Mouse (Mus musculus): ENCODE data around the gene Irf5. TPM values are rescaled to one million over a fixed set of nuclear protein-coding genes. Genes with fewer than 3 reads are reported as not detected.

Gene Irf5
- polyA plus RNA-seq, 1 experiment from 2014 or later: 3.7 TPM

DNA sequence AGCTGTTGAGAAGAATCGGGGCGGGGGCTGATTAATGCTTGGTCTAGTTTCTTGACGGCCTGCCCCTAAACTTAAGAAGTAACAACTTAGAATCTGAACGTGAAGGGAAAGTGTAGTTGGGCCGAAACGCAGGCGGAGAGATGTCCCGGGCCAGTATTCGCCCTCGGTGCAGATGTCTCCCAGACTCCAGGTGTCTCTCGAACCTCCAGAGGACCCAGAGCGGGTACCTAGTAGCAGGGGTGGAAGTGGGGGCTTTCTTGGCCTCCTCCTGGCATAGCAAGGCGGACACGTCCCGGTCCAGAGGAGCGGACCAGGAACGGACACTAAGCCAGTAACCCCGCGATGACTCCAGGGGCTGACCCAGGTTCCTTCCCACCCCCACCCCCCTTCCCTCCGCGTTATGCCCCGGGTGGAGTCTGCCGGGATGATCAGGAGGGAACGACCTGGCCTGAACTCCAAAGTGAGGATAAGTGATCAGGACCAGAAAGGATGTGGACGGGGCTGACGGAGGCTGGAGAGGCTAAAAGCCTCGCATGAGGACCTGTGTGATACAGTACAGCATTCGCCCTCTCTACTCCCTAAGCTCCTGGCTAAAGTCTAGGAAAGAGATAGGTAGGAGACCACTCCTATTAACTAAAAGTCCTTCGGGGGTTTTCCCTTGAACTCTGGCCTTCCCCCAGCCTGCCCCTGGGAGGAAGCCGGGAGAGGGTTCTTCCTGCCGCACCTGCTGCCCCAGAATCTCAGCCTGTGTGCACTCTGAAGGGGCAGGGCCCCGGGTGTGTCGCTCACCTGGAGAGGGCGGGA lies 1.1 kb downstream of the Irf5 start:
- H3K4me2 ChIP-seq: peak overlapping the region; percentile 99
- no peaks in the 10 kb centered on the region for H3K9me3 ChIP-seq (ENCODE audit: low read depth, low read length)
- 4% methylated on average over 34 of the region's 34 CpGs for WGBS
- ATAC-seq (ENCODE audit: insufficient read depth) (no peak), DNase-seq (no peak)
- TF ChIP-seq CTCF (IDR thresholded peaks at IDR 0.05; ENCODE audit: low read depth): no peak
- no peak overlapping the region for H3K27ac ChIP-seq (ENCODE audit: low read depth)
- H3K27me3 ChIP-seq (ENCODE audit: insufficient read depth, low read length): peaks cover 43% of the 10 kb centered on the region
- no peaks in the 10 kb centered on the region for H3K36me3 ChIP-seq (ENCODE audit: insufficient read depth)
- peak overlapping the region; percentile 50; the same call in 1 of the 2 replicates for H3K9ac ChIP-seq
- peaks cover 9% of the 10 kb centered on the region; the same call in 1 of the 2 replicates for H3K4me1 ChIP-seq (ENCODE audit: insufficient read depth)
- peak overlapping the region; percentile 59 for H3K4me3 ChIP-seq (ENCODE audit: low read depth, low read length)

DNA sequence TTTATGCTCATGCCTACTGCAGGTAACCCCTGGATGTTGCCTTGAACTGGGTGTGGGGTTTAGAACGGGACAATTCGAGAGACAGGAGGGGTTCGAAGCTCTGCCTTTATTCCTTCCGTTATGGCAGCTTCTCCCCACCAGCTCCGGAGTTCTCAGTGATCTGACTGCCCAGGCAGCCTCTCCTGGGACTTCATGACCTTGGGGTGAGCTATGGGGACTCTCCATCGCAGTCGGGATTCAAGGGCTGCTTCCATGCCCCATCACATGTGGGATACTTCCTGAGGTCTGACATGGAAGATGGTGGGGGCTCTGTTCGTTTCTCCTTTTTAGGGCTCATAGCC lies 1.7 kb downstream of the Irf5 start:
- Histone ChIP-seq H3K27me3 (ENCODE audit: insufficient read depth, low read length) (peaks cover 43% of the 10 kb centered on the region), H3K4me3 (ENCODE audit: low read depth, low read length) (peak overlapping the region; percentile 59), H3K4me1 (ENCODE audit: insufficient read depth) (peaks cover 9% of the 10 kb centered on the region; the same call in 1 of the 2 replicates), H3K4me2 (peak overlapping the region; percentile 99), H3K9ac (no peak overlapping the region), H3K9me3 (ENCODE audit: low read depth, low read length) (no peaks in the 10 kb centered on the region), H3K36me3 (ENCODE audit: insufficient read depth) (no peaks in the 10 kb centered on the region), H3K27ac (ENCODE audit: low read depth) (no peak overlapping the region)
- ATAC-seq (ENCODE audit: insufficient read depth): no peak
- no peak for DNase-seq
- WGBS: 15% methylated on average over 8 of the region's 8 CpGs
- TF ChIP-seq CTCF (IDR thresholded peaks at IDR 0.05; ENCODE audit: low read depth): no peak

DNA sequence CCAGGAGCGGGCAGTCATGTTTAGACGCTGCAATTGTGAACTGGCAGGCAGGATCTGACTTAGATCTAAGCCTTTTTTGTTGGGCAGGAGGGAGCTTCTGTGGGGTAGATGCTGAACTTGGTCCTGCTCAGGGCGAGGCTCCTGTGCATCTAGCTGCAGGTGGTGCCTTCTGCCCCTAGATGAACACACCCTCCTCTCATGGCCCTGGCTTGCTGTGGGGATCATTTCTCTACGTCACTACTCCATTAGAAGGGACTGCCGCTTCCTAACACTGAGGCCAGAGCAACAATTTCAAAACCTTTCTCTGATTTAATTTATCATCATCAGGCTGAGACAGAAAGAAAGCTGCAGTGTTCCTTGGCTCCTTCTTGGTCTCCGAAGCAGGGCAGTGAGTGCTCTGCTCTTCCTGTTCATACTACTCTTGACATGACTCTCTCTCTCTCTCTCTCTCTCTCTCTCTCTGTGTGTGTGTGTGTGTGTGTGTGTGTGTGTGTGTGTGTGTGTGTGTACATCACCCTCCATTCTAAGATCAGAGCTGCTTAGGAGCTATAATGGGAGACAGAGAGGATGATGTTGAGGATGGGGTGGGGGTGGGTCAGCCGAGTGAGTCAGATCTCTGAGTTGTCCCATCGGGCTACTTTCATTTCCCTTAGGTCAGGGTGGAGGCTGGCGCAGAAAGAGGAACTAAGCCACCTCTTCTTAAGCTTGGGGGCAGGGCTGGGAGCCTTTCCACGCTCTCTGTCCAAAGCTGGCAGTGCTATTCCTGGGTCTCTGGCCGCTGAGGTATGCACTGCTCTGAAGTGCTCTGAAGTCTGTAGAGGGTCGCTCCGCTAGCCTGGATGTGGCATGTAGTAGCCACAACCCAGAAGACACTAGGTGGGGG lies 2.4 kb downstream of the Irf5 start:
- Histone ChIP-seq H3K27me3 (ENCODE audit: insufficient read depth, low read length) (peaks cover 43% of the 10 kb centered on the region), H3K9ac (no peak overlapping the region), H3K9me3 (ENCODE audit: low read depth, low read length) (no peaks in the 10 kb centered on the region), H3K4me1 (ENCODE audit: insufficient read depth) (peaks cover 7% of the 10 kb centered on the region; the same call in 1 of the 2 replicates), H3K27ac (ENCODE audit: low read depth) (no peak overlapping the region), H3K36me3 (ENCODE audit: insufficient read depth) (no peaks in the 10 kb centered on the region), H3K4me3 (ENCODE audit: low read depth, low read length) (no peak overlapping the region), H3K4me2 (peak overlapping the region; percentile 99; the same call in 1 of the 2 replicates)
- no peak for ATAC-seq (ENCODE audit: insufficient read depth)
- 25% methylated on average over 13 of the region's 13 CpGs for WGBS
- TF ChIP-seq CTCF (IDR thresholded peaks at IDR 0.05; ENCODE audit: low read depth): no peak
- DNase-seq: peak; percentile 19

DNA sequence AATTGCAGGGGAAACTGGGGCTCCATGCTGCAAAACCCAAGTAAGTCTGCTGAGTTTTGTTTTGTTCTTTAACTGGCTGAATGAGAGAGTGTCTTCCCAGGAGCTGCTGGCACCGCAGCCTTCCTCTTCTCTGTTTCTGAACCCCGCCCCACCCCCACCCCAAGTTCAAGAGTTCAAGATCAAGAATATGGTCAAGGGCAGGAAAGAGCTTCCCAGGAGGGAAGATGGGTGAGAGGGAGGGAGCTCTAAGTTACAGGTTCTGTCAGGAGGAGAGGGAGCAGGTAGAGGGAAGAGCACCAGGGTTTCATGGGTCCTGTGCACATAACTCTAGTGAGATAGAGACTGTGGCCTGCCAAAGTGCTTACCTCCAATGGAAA lies 3.0 kb downstream of the Irf5 start:
- H3K4me1 ChIP-seq (ENCODE audit: insufficient read depth): peaks cover 5% of the 10 kb centered on the region; the same call in 1 of the 2 replicates
- peaks cover 43% of the 10 kb centered on the region for H3K27me3 ChIP-seq (ENCODE audit: insufficient read depth, low read length)
- H3K27ac ChIP-seq (ENCODE audit: low read depth): no peak overlapping the region
- no peak for TF ChIP-seq CTCF (IDR thresholded peaks at IDR 0.05; ENCODE audit: low read depth)
- ATAC-seq (ENCODE audit: insufficient read depth): no peak
- H3K9ac ChIP-seq: no peak overlapping the region
- H3K4me3 ChIP-seq (ENCODE audit: low read depth, low read length): no peak overlapping the region
- H3K4me2 ChIP-seq: peak overlapping the region; percentile 20; the same call in 1 of the 2 replicates
- H3K9me3 ChIP-seq (ENCODE audit: low read depth, low read length): no peaks in the 10 kb centered on the region
- H3K36me3 ChIP-seq (ENCODE audit: insufficient read depth): no peaks in the 10 kb centered on the region
- 30% methylated on average over 2 of the region's 2 CpGs for WGBS
- DNase-seq: no peak

DNA sequence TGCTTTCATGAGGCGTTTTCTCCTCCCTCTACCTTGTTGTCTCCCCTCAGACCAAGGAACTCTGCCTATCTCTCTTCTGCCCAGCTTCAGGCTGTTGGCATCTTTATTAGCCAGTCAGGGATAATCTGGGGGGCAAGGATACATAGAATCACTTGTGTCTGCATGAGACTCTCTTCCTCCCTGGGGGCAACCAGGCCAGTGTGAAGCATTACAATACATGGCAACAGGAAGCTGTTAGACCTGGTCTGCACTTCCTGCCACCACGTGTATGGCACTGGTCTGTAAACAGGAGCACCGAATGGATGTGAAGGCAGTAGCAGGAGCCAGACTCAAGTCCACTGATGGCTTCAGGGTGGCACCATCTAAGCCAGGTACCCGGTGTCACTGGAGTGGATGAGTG lies 3.6 kb downstream of the Irf5 start:
- Histone ChIP-seq H3K36me3 (ENCODE audit: insufficient read depth) (no peaks in the 10 kb centered on the region), H3K27ac (ENCODE audit: low read depth) (no peak overlapping the region), H3K9me3 (ENCODE audit: low read depth, low read length) (no peaks in the 10 kb centered on the region), H3K4me3 (ENCODE audit: low read depth, low read length) (no peak overlapping the region), H3K4me2 (no peak overlapping the region), H3K9ac (no peak overlapping the region), H3K27me3 (ENCODE audit: insufficient read depth, low read length) (peaks cover 43% of the 10 kb centered on the region), H3K4me1 (ENCODE audit: insufficient read depth) (peaks cover 5% of the 10 kb centered on the region; the same call in 1 of the 2 replicates)
- DNase-seq (no peak), ATAC-seq (ENCODE audit: insufficient read depth) (no peak)
- TF ChIP-seq CTCF (IDR thresholded peaks at IDR 0.05; ENCODE audit: low read depth): no peak
- 58% methylated on average over 4 of the region's 4 CpGs for WGBS

DNA sequence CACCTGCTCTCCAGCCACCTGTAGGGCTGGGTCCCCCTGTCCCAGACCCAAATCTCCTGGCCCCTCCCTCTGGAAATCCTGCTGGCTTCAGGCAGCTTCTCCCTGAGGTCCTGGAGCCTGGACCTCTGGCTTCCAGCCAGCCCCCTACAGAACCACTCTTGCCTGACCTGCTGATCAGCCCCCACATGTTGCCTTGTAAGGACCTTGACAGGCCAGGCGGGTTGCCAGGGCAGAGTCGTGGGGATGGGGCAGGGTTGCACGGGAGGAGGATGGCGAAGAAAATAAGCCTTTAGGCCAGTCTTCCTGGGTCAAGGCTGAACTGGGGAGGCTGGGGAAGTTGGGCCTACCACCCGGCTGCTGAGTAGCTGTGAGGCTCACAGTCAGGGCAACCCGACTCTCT lies 8.9 kb downstream of the Irf5 start:
- Histone ChIP-seq H3K4me2 (no peak overlapping the region), H3K9me3 (ENCODE audit: low read depth, low read length) (no peaks in the 10 kb centered on the region), H3K4me3 (ENCODE audit: low read depth, low read length) (no peak overlapping the region), H3K27ac (ENCODE audit: low read depth) (no peak overlapping the region), H3K9ac (no peak overlapping the region), H3K36me3 (ENCODE audit: insufficient read depth) (peaks cover 17% of the 10 kb centered on the region), H3K27me3 (ENCODE audit: insufficient read depth, low read length) (peaks cover 3% of the 10 kb centered on the region; the same call in 1 of the 2 replicates), H3K4me1 (ENCODE audit: insufficient read depth) (no peaks in the 10 kb centered on the region)
- TF ChIP-seq CTCF (IDR thresholded peaks at IDR 0.05; ENCODE audit: low read depth): no peak
- ATAC-seq (ENCODE audit: insufficient read depth): 0 out of 2 replicates have a peak, but pooled peaks have one; percentile 19
- WGBS: 57% methylated on average over 6 of the region's 6 CpGs
- DNase-seq: no peak
